Mouse (Mus musculus): Measurements from ENCODE around the gene Dnm2. TPM values are rescaled to one million over a fixed set of nuclear protein-coding genes. Genes with fewer than 3 reads are reported as not detected.

Dnm2 gene
- polyA plus RNA-seq, 1 experiment = 174 TPM

- no peaks in the 10 kb centered on the region for H3K4me1 ChIP-seq (ENCODE audit: control insufficient read depth, insufficient read depth, low read length)
- H3K4me3 ChIP-seq (replicated peaks; ENCODE audit: extremely low read depth, low read depth, low read length) = no peak overlapping the region
- WGBS = 76% methylated on average over 9 of the region's 9 CpGs
- DNase-seq = no peak
- no peak for TF ChIP-seq POLR2A (IDR thresholded peaks at IDR 0.05; ENCODE audit: borderline replicate concordance, extremely low read depth, low read depth, low read length)
- TF ChIP-seq CTCF (IDR thresholded peaks at IDR 0.05; ENCODE audit: insufficient read depth, low read length) = no peak
These were observed 70.0 kb downstream of the Dnm2 start for GRCm38 (mm10) chr9:21494726-21495125.

- TF ChIP-seq POLR2A (IDR thresholded peaks at IDR 0.05; ENCODE audit: borderline replicate concordance, extremely low read depth, low read depth, low read length) = no peak
- no peak for TF ChIP-seq CTCF (IDR thresholded peaks at IDR 0.05; ENCODE audit: insufficient read depth, low read length)
- no peak overlapping the region for H3K4me3 ChIP-seq (replicated peaks; ENCODE audit: extremely low read depth, low read depth, low read length)
- DNase-seq = no peak
- 74% methylated on average over 18 of the region's 19 CpGs for WGBS
- H3K4me1 ChIP-seq (ENCODE audit: control insufficient read depth, insufficient read depth, low read length) = no peaks in the 10 kb centered on the region
These were observed 71.8 kb downstream of the Dnm2 start for GRCm38 (mm10) chr9:21496308-21497049.

GRCm38 (mm10) chr9:21497050-21497542 is 72.4 kb downstream of the Dnm2 start:
- H3K4me3 ChIP-seq (replicated peaks; ENCODE audit: extremely low read depth, low read depth, low read length) = no peak overlapping the region
- no peaks in the 10 kb centered on the region for H3K4me1 ChIP-seq (ENCODE audit: control insufficient read depth, insufficient read depth, low read length)
- TF ChIP-seq POLR2A (IDR thresholded peaks at IDR 0.05; ENCODE audit: borderline replicate concordance, extremely low read depth, low read depth, low read length) = no peak
- no peak for TF ChIP-seq CTCF (IDR thresholded peaks at IDR 0.05; ENCODE audit: insufficient read depth, low read length)
- no peak for DNase-seq
- WGBS = 88% methylated on average over 16 of the region's 16 CpGs

- no peaks in the 10 kb centered on the region for H3K4me1 ChIP-seq (ENCODE audit: control insufficient read depth, insufficient read depth, low read length)
- no peak for TF ChIP-seq POLR2A (IDR thresholded peaks at IDR 0.05; ENCODE audit: borderline replicate concordance, extremely low read depth, low read depth, low read length)
- TF ChIP-seq CTCF (IDR thresholded peaks at IDR 0.05; ENCODE audit: insufficient read depth, low read length) = no peak
- no peak overlapping the region for H3K4me3 ChIP-seq (replicated peaks; ENCODE audit: extremely low read depth, low read depth, low read length)
- 85% methylated on average over 2 of the region's 2 CpGs for WGBS
- no peak for DNase-seq
These were observed 73.0 kb downstream of the Dnm2 start for GRCm38 (mm10) chr9:21497664-21498063.

GRCm38 (mm10) chr9:21498284-21498902 is 73.7 kb downstream of the Dnm2 start:
- Histone ChIP-seq H3K4me3 (replicated peaks; ENCODE audit: extremely low read depth, low read depth, low read length) (no peak overlapping the region), H3K4me1 (ENCODE audit: control insufficient read depth, insufficient read depth, low read length) (no peaks in the 10 kb centered on the region)
- DNase-seq = no peak
- 79% methylated on average over 12 of the region's 12 CpGs for WGBS
- TF ChIP-seq CTCF (IDR thresholded peaks at IDR 0.05; ENCODE audit: insufficient read depth, low read length) (no peak), POLR2A (IDR thresholded peaks at IDR 0.05; ENCODE audit: borderline replicate concordance, extremely low read depth, low read depth, low read length) (no peak)

- DNase-seq = no peak
- Histone ChIP-seq H3K4me3 (replicated peaks; ENCODE audit: extremely low read depth, low read depth, low read length) (no peak overlapping the region), H3K4me1 (ENCODE audit: control insufficient read depth, insufficient read depth, low read length) (no peaks in the 10 kb centered on the region)
- WGBS = 88% methylated on average over 8 of the region's 8 CpGs
- TF ChIP-seq CTCF (IDR thresholded peaks at IDR 0.05; ENCODE audit: insufficient read depth, low read length) (no peak), POLR2A (IDR thresholded peaks at IDR 0.05; ENCODE audit: borderline replicate concordance, extremely low read depth, low read depth, low read length) (no peak)
These were observed 78.6 kb downstream of the Dnm2 start for GRCm38 (mm10) chr9:21503352-21503751.

GRCm38 (mm10) chr9:21505767-21506166 is 81.1 kb downstream of the Dnm2 start:
- no peak for DNase-seq
- no peak for TF ChIP-seq POLR2A (IDR thresholded peaks at IDR 0.05; ENCODE audit: borderline replicate concordance, extremely low read depth, low read depth, low read length)
- TF ChIP-seq CTCF (IDR thresholded peaks at IDR 0.05; ENCODE audit: insufficient read depth, low read length) = no peak
- H3K4me1 ChIP-seq (ENCODE audit: control insufficient read depth, insufficient read depth, low read length) = peaks cover 8% of the 10 kb centered on the region; the same call in 1 of the 2 replicates
- H3K4me3 ChIP-seq (replicated peaks; ENCODE audit: extremely low read depth, low read depth, low read length) = no peak overlapping the region

GRCm38 (mm10) chr9:21507753-21508430 is 83.2 kb downstream of the Dnm2 start:
- no peak for TF ChIP-seq CTCF (IDR thresholded peaks at IDR 0.05; ENCODE audit: insufficient read depth, low read length)
- 83% methylated on average over 15 of the region's 15 CpGs for WGBS

GRCm38 (mm10) chr9:21508871-21509404 is 84.2 kb downstream of the Dnm2 start:
- peaks cover 8% of the 10 kb centered on the region; the same call in 1 of the 2 replicates for H3K4me1 ChIP-seq (ENCODE audit: control insufficient read depth, insufficient read depth, low read length)
- WGBS = 61% methylated on average over 7 of the region's 7 CpGs
- H3K4me3 ChIP-seq (replicated peaks; ENCODE audit: extremely low read depth, low read depth, low read length) = no peak overlapping the region
- DNase-seq = no peak
- TF ChIP-seq POLR2A (IDR thresholded peaks at IDR 0.05; ENCODE audit: borderline replicate concordance, extremely low read depth, low read depth, low read length) (no peak), CTCF (IDR thresholded peaks at IDR 0.05; ENCODE audit: insufficient read depth, low read length) (no peak)

More at GRCm38 (mm10) chr9:21507753-21508430, 83.2 kb downstream of the Dnm2 start:
- Histone ChIP-seq H3K4me1 (ENCODE audit: control insufficient read depth, insufficient read depth, low read length) (peaks cover 8% of the 10 kb centered on the region; the same call in 1 of the 2 replicates), H3K4me3 (replicated peaks; ENCODE audit: extremely low read depth, low read depth, low read length) (no peak overlapping the region)
- DNase-seq = no peak

Data from lung, adult 2 months (tissue).